Mouse (Mus musculus) erythroblast, embryonic 14.5 days (primary cell): ENCODE results near the gene Tsc22d1.

ENCODE experiments used
- GATA1 ChIP-seq: IDR thresholded peaks from 2 replicates; pipeline ENCODE4 v1.6.1; 2012; ENCODE audit warnings: low read length, inconsistent platforms, mixed read lengths
- TAL1 ChIP-seq: IDR thresholded peaks from 3 replicates; pipeline ENCODE4 v1.6.1; 2012; ENCODE audit warnings: low read length, inconsistent platforms, mixed read lengths

GRCm38 (mm10) chr14:76499492-76499891, 84.7 kb downstream of the Tsc22d1 start:
- no peak for TF ChIP-seq TAL1
- TF ChIP-seq GATA1: no peak
